Comparison of ENCODE assay signal across 24 mouse cellular contexts in genomic region chr4:109054003-109054402, GRCm38 (mm10). TPM values are rescaled to one million over a fixed set of nuclear protein-coding genes. Genes with fewer than 3 reads are reported as not detected.
DNase-seq lines count a peak whose midpoint lies in the region.
"Had no signal": no experiment of that assay in that cellular context is flagged by ENCODE, and none has a peak within 500 bp of the region (broad histone marks: within the 10 kb centered on the region; RNA-seq: fewer than 3 reads in every experiment).

No protein-coding gene starts in this region.

- peaks cover 76% of the 10 kb centered on the region for H3K36me3 ChIP-seq in heart, embryonic 10.5 days

- no peaks in the 10 kb centered on the region for H3K9me3 ChIP-seq in heart, embryonic 10.5 days
- H3K9me3 ChIP-seq: embryonic facial prominence, embryonic 12.5 days; embryonic facial prominence, embryonic 15.5 days; heart, embryonic 12.5 days; heart, embryonic 15.5 days; hindbrain, embryonic 10.5 days; hindbrain, embryonic 13.5 days; intestine, embryonic 15.5 days had no signal

- DNase-seq in adrenal gland, postnatal 10 days: peak; percentile 37
- DNase-seq in adrenal gland, adult 18-20 months (ENCODE audit: low spot score in 2 of 2): no peak
- peak; percentile 68 for DNase-seq in heart, adult 11 months
- DNase-seq in heart, embryonic 10.5 days (ENCODE audit: low spot score): no peak
- peak; percentile 30 for DNase-seq in retina, postnatal 1 day
- DNase-seq in retina, embryonic 14.5 days (ENCODE audit: low spot score): no peak
- DNase-seq in adrenal gland, postnatal 36 days: peak; percentile 41 to 46
- no peak for DNase-seq in cerebellum, postnatal 4 days (ENCODE audit: low spot score in 2 of 2)
- DNase-seq: cerebellum, adult 11-12 months; cerebellum, adult 8-10 months; cerebellum, postnatal 10 days; gastrocnemius, postnatal 10 days; gastrocnemius, postnatal 36 days; heart, postnatal 10 days; heart, postnatal 36 days; kidney, adult 11 months; kidney, adult 8-10 months had no signal

- H3K27ac ChIP-seq in heart, embryonic 10.5 days: no peak overlapping the region
- H3K27ac ChIP-seq: embryonic facial prominence, embryonic 12.5 days; embryonic facial prominence, embryonic 15.5 days; heart, embryonic 15.5 days; hindbrain, embryonic 10.5 days; hindbrain, embryonic 13.5 days; intestine, embryonic 15.5 days had no signal

- 92% methylated on average over 9 of the region's 9 CpGs for WGBS in heart, embryonic 10.5 days

- no peaks in the 10 kb centered on the region; the same call in 1 of the 2 replicates for H3K4me1 ChIP-seq in heart, embryonic 10.5 days
- H3K4me1 ChIP-seq: embryonic facial prominence, embryonic 15.5 days; intestine, embryonic 15.5 days had no signal

- H3K4me3 ChIP-seq in heart, embryonic 10.5 days: no peak overlapping the region
- H3K4me3 ChIP-seq: embryonic facial prominence, embryonic 12.5 days; embryonic facial prominence, embryonic 15.5 days; heart, embryonic 12.5 days; heart, embryonic 15.5 days; hindbrain, embryonic 10.5 days; hindbrain, embryonic 13.5 days; intestine, embryonic 15.5 days had no signal

- no peaks in the 10 kb centered on the region for H3K27me3 ChIP-seq in heart, embryonic 10.5 days (ENCODE audit: insufficient read depth, poor library complexity, severe bottlenecking)
- H3K27me3 ChIP-seq: embryonic facial prominence, embryonic 12.5 days; embryonic facial prominence, embryonic 15.5 days; heart, embryonic 12.5 days; heart, embryonic 15.5 days; hindbrain, embryonic 13.5 days; intestine, embryonic 15.5 days had no signal

RNA-seq across cellular contexts. Expression of gene Nrd1, which starts 53.5 kb away (rescaled TPM):
- total RNA-seq in adrenal gland, postnatal 10 days (2021): 100 to 1,000 TPM in 1 of 2 experiments, 10 to 100 TPM in 1; 97.2 to 109 TPM
- 100 to 1,000 TPM; 109 to 123 TPM for total RNA-seq in adrenal gland, adult 18-20 months (2021)
- 54.4 and 62.4 TPM in 2 replicates for polyA plus RNA-seq in heart, embryonic 10.5 days (2016; fragmentation: Nextera tagmentation; extraction: Ambion mirVana)
- total RNA-seq in adrenal gland, postnatal 36 days (2021): 100 to 1,000 TPM; 115 to 125 TPM

Comparison
In these comparisons a context has a peak if more than half of its experiments do, and no peak if none do; other contexts are left out.
1. DNase-seq: peak in adrenal gland, postnatal 10 days (single experiment), heart, adult 11 months (single experiment), retina, postnatal 1 day (single experiment) and adrenal gland, postnatal 36 days (2 of 2); none in adrenal gland, adult 18-20 months (0 of 2), heart, embryonic 10.5 days (single experiment), retina, embryonic 14.5 days (single experiment) and cerebellum, postnatal 4 days (0 of 2).